Mouse (Mus musculus) ovary, postnatal 36 days (tissue): ENCODE measurements around the gene Atoh1.

Source experiments
- DNase-seq: peaks from one replicate; pipeline ENCODE4 v3.0.0; 2022; ENCODE audit warnings: low spot score, mixed read lengths

Gene Atoh1

DNA sequence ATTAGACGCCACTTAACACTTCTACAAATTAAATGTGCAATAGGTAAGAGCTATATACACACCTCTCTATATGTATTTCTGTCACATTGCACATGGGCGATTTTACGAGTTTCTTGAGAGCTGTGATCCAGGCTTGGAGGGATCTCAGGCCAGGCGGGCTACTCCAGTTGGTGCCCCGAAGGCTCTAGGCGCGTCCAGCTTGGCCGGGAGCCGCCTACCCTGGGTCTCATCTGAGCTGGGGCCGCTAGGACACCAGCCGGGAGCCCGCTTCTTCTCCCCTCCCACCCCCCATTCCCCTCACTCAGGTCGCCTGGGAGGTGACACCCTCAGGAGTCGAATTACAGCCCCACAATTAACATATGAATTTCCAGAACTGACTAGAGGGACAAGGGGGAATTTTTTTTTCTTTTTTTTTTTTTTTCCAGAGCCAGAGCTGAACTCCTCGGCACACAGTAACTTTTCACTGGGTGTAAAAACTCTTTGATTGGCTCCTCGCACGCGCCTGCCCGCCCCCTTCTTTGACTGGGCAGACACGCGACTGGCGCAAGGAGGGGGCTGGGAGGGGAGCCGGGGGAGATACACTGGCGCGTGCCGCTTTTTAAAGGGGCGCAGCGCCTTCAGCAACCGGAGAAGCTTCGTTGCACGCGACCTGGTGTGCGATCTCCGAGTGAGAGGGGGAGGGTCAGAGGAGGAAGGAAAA is at the start of gene Atoh1:
Gene Atoh1, plus strand, starts transcription at position 627 of the 700 bp plus-strand sequence.
- peak; percentile 52 for DNase-seq

GRCm38 (mm10) chr6:64683974-64684373 is 45.0 kb upstream of the Atoh1 start:
- DNase-seq, result peak; percentile 17

DNA sequence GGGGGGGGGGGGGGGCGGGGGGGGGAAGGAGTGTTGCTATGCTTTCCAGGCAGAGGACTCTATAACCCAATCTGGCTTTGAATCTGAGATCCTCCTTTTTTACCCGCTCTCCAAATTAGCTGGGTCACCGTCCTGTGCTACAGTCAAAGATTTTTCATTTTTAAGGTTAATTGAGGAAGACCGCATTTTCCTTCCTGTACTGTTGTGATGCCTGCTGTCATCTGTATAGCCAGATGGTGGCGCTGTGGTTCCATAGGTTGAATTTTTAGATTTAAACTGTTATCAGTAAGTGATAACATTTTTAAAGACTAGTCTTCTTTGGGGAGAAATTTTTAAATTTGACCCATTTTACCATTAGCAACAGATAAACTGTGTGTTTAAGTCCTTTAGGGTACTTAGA is 44.0 kb upstream of the Atoh1 start:
- DNase-seq, result no peak

DNA sequence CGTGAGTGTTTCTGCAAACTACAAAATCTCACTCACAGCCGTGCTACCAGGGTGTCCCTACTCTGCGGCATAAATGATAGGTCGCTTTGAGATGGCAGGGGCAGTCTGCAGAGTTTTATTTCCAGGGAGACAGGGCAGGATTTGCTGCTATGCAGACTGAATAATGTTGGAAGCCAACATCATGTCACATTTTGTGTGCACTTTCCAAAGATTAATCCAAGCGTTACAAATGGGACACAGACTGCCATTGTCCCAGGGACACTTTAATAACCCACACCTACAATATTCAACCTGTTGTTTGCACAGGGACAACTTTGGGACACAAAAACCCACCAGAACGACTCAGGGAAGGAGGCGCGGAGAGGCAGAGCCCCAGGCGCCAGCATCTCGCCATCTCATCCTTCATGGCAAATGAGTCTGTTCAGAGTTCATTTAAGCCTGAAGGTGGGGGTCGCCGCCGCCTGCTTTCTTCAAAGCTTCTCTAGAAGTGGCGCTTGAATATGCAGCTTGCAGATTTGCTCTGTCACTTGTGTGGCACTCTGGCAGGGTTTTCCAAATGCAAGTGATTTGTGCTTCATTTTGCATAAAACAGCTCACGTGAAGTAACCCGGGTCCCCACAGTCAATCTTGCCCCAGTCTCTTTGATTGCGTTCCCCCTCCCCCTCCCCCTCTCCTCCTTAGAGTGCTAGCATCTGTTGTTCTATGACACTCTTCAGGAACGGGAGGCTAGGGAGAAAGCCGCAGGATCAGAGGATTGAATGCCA is 40.6 kb upstream of the Atoh1 start:
- no peak for DNase-seq

GRCm38 (mm10) chr6:64694688-64695087 is 34.2 kb upstream of the Atoh1 start:
- DNase-seq, result no peak

GRCm38 (mm10) chr6:64703659-64704058 is 25.3 kb upstream of the Atoh1 start:
- DNase-seq, result no peak

DNA sequence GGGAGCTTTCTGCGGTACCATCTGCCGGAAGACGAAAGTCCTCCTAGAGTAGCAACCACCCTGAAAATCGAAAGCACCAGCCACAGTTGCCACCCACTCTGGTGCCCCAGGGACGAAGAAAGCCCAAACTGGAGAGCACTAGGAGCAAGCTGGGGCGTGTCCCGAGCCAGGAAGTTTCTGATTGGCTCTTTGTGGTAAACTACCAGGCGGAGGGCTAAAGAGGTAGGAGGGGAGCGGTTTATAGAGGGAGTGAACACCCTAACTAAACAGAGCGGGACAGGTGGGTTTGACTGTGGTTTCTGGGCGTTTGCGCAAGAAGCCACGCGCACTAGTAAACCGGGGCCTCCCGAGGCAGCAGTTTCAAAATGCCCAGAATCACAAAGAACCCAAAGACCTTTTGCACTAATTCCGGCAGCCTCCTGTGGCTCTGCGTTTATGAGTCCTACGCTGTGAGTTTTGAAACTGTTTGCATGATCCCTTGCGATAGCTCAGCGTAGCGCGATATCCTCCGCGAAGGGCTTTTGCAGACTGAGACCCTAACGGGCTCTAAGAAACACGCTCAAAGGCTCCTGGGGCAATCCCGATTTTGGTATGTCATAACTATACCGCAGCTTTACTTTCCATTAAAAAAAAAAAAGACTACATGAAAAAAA is 1.0 kb upstream of the Atoh1 start:
- peak; percentile 54 for DNase-seq

- DNase-seq, result peak; percentile 43
These were observed 496 bp downstream of the Atoh1 start for GRCm38 (mm10) chr6:64729231-64730011.

- DNase-seq, result no peak
These were observed 1.1 kb downstream of the Atoh1 start for GRCm38 (mm10) chr6:64730030-64730429.

GRCm38 (mm10) chr6:64730506-64731020 is 1.6 kb downstream of the Atoh1 start:
- DNase-seq, result no peak

DNA sequence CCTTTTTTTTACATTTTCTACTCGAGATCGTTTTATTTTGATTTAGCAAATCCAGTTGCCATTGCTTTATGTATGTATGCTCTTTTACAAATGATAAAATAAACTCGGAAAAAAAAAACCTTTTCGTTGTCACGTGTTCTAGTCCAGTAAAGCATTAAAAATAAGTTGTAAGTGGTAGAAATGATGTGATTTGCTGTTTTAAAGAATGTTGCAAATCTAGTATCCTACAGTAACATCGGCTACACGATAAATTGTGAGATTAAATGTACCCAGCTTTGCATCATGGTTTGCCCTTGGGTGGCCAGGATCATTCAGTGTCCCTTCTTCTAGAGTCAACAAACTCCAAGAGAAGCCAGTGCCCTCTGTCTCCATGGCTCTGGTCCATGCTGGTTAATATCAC is 2.2 kb downstream of the Atoh1 start:
- no peak for DNase-seq

DNA sequence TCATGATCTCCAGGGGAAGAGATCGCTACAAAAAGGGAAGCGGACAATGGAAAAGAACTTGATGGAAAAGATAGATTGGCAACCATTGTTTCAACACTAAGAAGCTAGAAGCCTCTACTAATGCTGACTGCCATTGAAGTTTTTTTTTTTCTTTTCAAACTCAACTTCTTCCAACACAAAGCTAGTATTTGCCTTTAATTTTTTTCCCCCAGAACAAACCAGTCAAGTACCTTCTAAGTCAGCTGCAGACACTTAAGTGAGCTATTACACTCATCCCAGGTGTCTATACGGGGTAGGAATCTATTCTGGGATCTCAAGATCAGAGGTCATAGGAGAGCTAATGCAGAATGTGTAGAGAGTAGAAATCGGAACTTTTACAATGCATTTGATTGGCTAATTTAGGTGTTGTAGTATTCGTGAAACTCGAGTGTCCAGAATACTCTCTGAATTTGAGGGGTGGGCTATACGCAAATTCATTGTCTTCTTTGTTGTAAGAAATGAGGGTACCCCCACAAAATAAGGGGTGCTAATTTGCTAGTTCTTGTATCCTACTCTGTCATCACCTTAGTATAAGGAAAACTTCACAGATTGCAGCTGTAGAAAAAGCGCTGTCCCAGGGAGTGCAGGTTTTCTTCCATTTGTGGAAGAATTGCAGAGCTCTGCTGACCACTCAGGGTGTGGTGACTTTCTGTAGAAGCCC is 2.8 kb downstream of the Atoh1 start:
- DNase-seq, result no peak

GRCm38 (mm10) chr6:64733311-64733710 is 4.4 kb downstream of the Atoh1 start:
- no peak for DNase-seq

DNA sequence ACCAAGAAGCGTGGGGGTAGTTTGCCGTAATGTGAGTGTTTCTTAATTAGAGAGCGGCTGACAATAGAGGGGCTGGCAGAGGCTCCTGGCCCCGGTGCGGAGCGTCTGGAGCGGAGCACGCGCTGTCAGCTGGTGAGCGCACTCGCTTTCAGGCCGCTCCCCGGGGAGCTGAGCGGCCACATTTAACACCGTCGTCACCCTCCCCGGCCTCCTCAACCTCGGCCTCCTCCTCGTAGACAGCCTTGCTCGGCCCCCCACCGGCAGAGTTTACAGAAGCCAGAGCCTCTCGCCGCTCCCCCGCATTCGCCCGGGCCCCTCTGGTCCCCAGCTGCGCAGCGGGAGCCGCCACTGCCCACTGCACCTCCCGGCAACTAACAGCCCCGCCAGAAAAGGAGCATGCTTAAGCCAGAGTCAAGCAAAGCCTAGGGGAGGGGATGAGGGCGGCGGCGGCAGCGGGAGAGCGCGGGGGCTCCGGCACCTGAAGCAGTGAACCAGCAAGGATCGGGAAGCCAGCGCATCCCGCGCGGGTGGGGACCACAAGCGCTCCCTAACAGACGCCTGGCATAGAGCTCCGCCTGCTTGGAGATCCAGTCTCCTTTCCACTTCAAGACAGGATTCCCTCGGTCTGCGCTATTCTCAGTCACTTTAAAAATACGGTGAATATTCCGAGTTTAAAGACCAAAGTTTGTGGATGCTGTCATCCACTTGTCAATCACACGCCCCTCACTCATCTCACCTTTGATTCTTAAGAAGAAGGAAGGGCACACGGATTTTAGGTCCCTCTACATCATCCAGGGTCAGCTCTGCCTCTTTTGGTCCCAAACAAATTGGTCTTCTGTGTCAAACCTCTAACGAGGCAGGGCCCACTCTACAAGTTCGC is 5.8 kb downstream of the Atoh1 start:
- peak; percentile 11 for DNase-seq

- no peak for DNase-seq
These were observed 7.4 kb downstream of the Atoh1 start for GRCm38 (mm10) chr6:64736317-64736716.

GRCm38 (mm10) chr6:64742915-64743489 is 14.1 kb downstream of the Atoh1 start:
- DNase-seq, result no peak

GRCm38 (mm10) chr6:64754515-64754914 is 25.6 kb downstream of the Atoh1 start:
- no peak for DNase-seq

DNA sequence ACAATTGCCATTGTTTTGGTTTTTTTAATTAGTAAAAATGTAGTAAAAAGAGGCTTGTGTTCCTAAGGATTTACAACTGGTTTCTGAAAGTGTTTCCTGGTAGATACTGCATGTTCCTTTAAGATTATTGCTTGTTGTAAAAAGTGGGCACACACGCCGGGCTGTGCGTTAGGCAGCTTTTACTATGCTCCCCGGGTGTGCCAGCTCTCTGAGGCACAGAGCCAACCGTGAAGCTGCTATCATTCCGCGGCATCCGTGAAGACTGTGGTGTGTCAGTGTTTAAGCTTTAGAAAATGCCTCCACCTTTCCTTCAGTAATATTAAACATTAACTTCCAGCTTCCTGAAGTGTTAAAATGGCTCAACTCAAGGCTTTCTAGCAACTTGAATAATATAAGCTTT is 35.0 kb downstream of the Atoh1 start:
- DNase-seq, result no peak

- no peak for DNase-seq
These were observed 44.5 kb downstream of the Atoh1 start for GRCm38 (mm10) chr6:64773430-64773829.
